11 mouse cellular contexts compared by ENCODE assay signal in genomic region chr7:46559643-46560042, GRCm38 (mm10).
DNase-seq lines count a peak whose midpoint lies in the region; ATAC-seq and TF ChIP-seq lines count a peak whose summit lies in the region.
"Had no signal": no experiment of that assay in that cellular context is flagged by ENCODE, and none has a peak within 500 bp of the region (broad histone marks: within the 10 kb centered on the region; RNA-seq: fewer than 3 reads in every experiment).

No protein-coding gene starts in this region.

- H3K9me3 ChIP-seq in midbrain, embryonic 10.5 days (replicated peaks), result no peaks in the 10 kb centered on the region; the same call in 1 of the 2 replicates
- no peaks in the 10 kb centered on the region for H3K9me3 ChIP-seq in midbrain, embryonic 14.5 days (ENCODE audit: control insufficient read depth, low read length)
- H3K9me3 ChIP-seq in stomach, postnatal 0 days (ENCODE audit: control insufficient read depth, low read length), result no peaks in the 10 kb centered on the region
- H3K9me3 ChIP-seq in hindbrain, embryonic 14.5 days (ENCODE audit: control insufficient read depth, low read length), result no peaks in the 10 kb centered on the region
- H3K9me3 ChIP-seq: liver, embryonic 15.5 days had no signal

- TF ChIP-seq POLR2A in thymus, adult 2 months (IDR thresholded peaks at IDR 0.05; ENCODE audit: control insufficient read depth, extremely low read depth, insufficient read depth, low read length, poor library complexity), result no peak

- no peak for TF ChIP-seq CTCF in stomach, postnatal 0 days (IDR thresholded peaks at IDR 0.05; ENCODE audit: low read depth)
- no peak for TF ChIP-seq CTCF in thymus, adult 2 months (IDR thresholded peaks at IDR 0.05; ENCODE audit: borderline replicate concordance, control insufficient read depth, extremely low read depth, insufficient read depth, low read length, poor library complexity)

- peaks cover 27% of the 10 kb centered on the region for H3K4me1 ChIP-seq in midbrain, embryonic 10.5 days
- H3K4me1 ChIP-seq in midbrain, embryonic 14.5 days (ENCODE audit: control insufficient read depth, insufficient read depth, low read length), result peaks cover 7% of the 10 kb centered on the region; the same call in 1 of the 2 replicates
- 0 out of 2 replicates have a peak, but pooled peaks cover 2% of the 10 kb centered on the region for H3K4me1 ChIP-seq in stomach, postnatal 0 days (replicated peaks; ENCODE audit: control insufficient read depth, insufficient read depth)
- H3K4me1 ChIP-seq in thymus, adult 2 months (replicated peaks; ENCODE audit: control insufficient read depth, insufficient read depth, low read length), result no peaks in the 10 kb centered on the region
- peaks cover 23% of the 10 kb centered on the region for H3K4me1 ChIP-seq in hindbrain, embryonic 14.5 days (replicated peaks; ENCODE audit: control insufficient read depth, insufficient read depth, low read length)

- intact Hi-C loops in heart, postnatal 14 days (cut with DNase I), result no loop called here

- ATAC-seq in midbrain, embryonic 14.5 days (ENCODE audit: low FRiP score, low TSS enrichment), result no peak
- ATAC-seq in stomach, postnatal 0 days (ENCODE audit: low FRiP score, low TSS enrichment), result 0 out of 2 replicates have a peak, but pooled peaks have one; percentile 12
- ATAC-seq in hindbrain, embryonic 14.5 days (ENCODE audit: low FRiP score), result no peak
- ATAC-seq: intestine, embryonic 16.5 days had no signal

- 0 out of 2 replicates have a peak overlapping the region, but pooled peaks have one; percentile 23 for H3K27ac ChIP-seq in midbrain, embryonic 10.5 days (replicated peaks)
- no peak overlapping the region for H3K27ac ChIP-seq in midbrain, embryonic 14.5 days (replicated peaks; ENCODE audit: low read depth, low read length)
- H3K27ac ChIP-seq in stomach, postnatal 0 days (replicated peaks), result no peak overlapping the region
- H3K27ac ChIP-seq in thymus, adult 2 months (ENCODE audit: control insufficient read depth, insufficient read depth, low read length), result no peak overlapping the region
- H3K27ac ChIP-seq in hindbrain, embryonic 14.5 days, result no peak overlapping the region
- H3K27ac ChIP-seq: liver, embryonic 15.5 days had no signal

- H3K4me3 ChIP-seq in midbrain, embryonic 10.5 days, result no peak overlapping the region
- H3K4me3 ChIP-seq in midbrain, embryonic 14.5 days (replicated peaks; ENCODE audit: low read depth, low read length), result no peak overlapping the region
- no peak overlapping the region for H3K4me3 ChIP-seq in stomach, postnatal 0 days (ENCODE audit: low read depth, low read length)
- H3K4me3 ChIP-seq in thymus, adult 2 months (ENCODE audit: control insufficient read depth, insufficient read depth, low read length), result no peak overlapping the region
- no peak overlapping the region for H3K4me3 ChIP-seq in hindbrain, embryonic 14.5 days (replicated peaks; ENCODE audit: low read length)
- H3K4me3 ChIP-seq: liver, embryonic 15.5 days had no signal

- no peak for DNase-seq in midbrain, embryonic 10.5 days (ENCODE audit: low spot score)
- no peak for DNase-seq in midbrain, embryonic 14.5 days
- peak; percentile 88 for DNase-seq in cerebellum, adult 11-12 months
- peak; percentile 56 to 69 for DNase-seq in heart, postnatal 14 days
- DNase-seq in stomach, postnatal 0 days (ENCODE audit: low spot score), result no peak
- DNase-seq in thymus, adult 2 months, result no peak
- DNase-seq in hindbrain, embryonic 14.5 days (ENCODE audit: low spot score), result no peak
- DNase-seq in right cerebral cortex, postnatal 4 days, result no peak
- DNase-seq: embryo, embryonic 11 days had no signal

- H3K36me3 ChIP-seq in midbrain, embryonic 10.5 days, result no peaks in the 10 kb centered on the region
- no peaks in the 10 kb centered on the region for H3K36me3 ChIP-seq in midbrain, embryonic 14.5 days (ENCODE audit: control insufficient read depth, insufficient read depth, low read length)
- no peaks in the 10 kb centered on the region for H3K36me3 ChIP-seq in stomach, postnatal 0 days (ENCODE audit: control insufficient read depth, insufficient read depth, low read length)
- no peaks in the 10 kb centered on the region for H3K36me3 ChIP-seq in thymus, adult 2 months (ENCODE audit: control insufficient read depth, insufficient read depth, low read length)
- H3K36me3 ChIP-seq in hindbrain, embryonic 14.5 days (replicated peaks; ENCODE audit: control insufficient read depth, insufficient read depth), result no peaks in the 10 kb centered on the region
- H3K36me3 ChIP-seq: liver, embryonic 15.5 days had no signal

- H3K27me3 ChIP-seq in midbrain, embryonic 10.5 days (ENCODE audit: low read depth, poor library complexity, severe bottlenecking), result no peaks in the 10 kb centered on the region
- H3K27me3 ChIP-seq in midbrain, embryonic 14.5 days (ENCODE audit: control insufficient read depth, insufficient read depth, low read length), result no peaks in the 10 kb centered on the region
- H3K27me3 ChIP-seq in stomach, postnatal 0 days (ENCODE audit: control insufficient read depth, insufficient read depth, low read length), result no peaks in the 10 kb centered on the region
- H3K27me3 ChIP-seq in thymus, adult 2 months (ENCODE audit: control insufficient read depth, insufficient read depth, low read length), result no peaks in the 10 kb centered on the region
- no peaks in the 10 kb centered on the region for H3K27me3 ChIP-seq in hindbrain, embryonic 14.5 days (ENCODE audit: control insufficient read depth, insufficient read depth, low read length)
- H3K27me3 ChIP-seq: liver, embryonic 15.5 days had no signal

- H3K9ac ChIP-seq in midbrain, embryonic 14.5 days (replicated peaks; ENCODE audit: low read length), result no peak overlapping the region
- no peak overlapping the region for H3K9ac ChIP-seq in stomach, postnatal 0 days (ENCODE audit: low read length)
- H3K9ac ChIP-seq in hindbrain, embryonic 14.5 days, result no peak overlapping the region
- H3K9ac ChIP-seq: liver, embryonic 15.5 days had no signal

- no peak overlapping the region for H3K4me2 ChIP-seq in midbrain, embryonic 14.5 days (ENCODE audit: low read length)
- H3K4me2 ChIP-seq in stomach, postnatal 0 days (replicated peaks; ENCODE audit: low read depth), result no peak overlapping the region
- no peak overlapping the region for H3K4me2 ChIP-seq in hindbrain, embryonic 14.5 days (replicated peaks)
- H3K4me2 ChIP-seq: liver, embryonic 15.5 days had no signal

- WGBS in midbrain, embryonic 10.5 days, result 94% methylated on average over 6 of the region's 6 CpGs
- WGBS in midbrain, embryonic 14.5 days, result 93% methylated on average over 6 of the region's 6 CpGs
- 75% methylated on average over 6 of the region's 6 CpGs for WGBS in stomach, postnatal 0 days
- 82% methylated on average over 6 of the region's 6 CpGs for WGBS in thymus, adult 2 months
- WGBS in hindbrain, embryonic 14.5 days, result 94% methylated on average over 6 of the region's 6 CpGs

- no peak for TF ChIP-seq EP300 in stomach, postnatal 0 days (optimal IDR thresholded peaks at IDR 0.05)

Comparison
In these comparisons a context has a peak if more than half of its experiments do, and no peak if none do; other contexts are left out.
1. DNase-seq: peak in cerebellum, adult 11-12 months (single experiment) and heart, postnatal 14 days (2 of 2); none in midbrain, embryonic 10.5 days (single experiment), midbrain, embryonic 14.5 days (single experiment), stomach, postnatal 0 days (single experiment), thymus, adult 2 months (single experiment), hindbrain, embryonic 14.5 days (single experiment) and right cerebral cortex, postnatal 4 days (single experiment).